Mouse (Mus musculus): ENCODE results near the gene Csf1. TPM values are rescaled to one million over a fixed set of nuclear protein-coding genes. Genes with fewer than 3 reads are reported as not detected.

Gene Csf1
- polyA plus RNA-seq, 1 experiment from 2014 or later, result 21.4 TPM

DNA sequence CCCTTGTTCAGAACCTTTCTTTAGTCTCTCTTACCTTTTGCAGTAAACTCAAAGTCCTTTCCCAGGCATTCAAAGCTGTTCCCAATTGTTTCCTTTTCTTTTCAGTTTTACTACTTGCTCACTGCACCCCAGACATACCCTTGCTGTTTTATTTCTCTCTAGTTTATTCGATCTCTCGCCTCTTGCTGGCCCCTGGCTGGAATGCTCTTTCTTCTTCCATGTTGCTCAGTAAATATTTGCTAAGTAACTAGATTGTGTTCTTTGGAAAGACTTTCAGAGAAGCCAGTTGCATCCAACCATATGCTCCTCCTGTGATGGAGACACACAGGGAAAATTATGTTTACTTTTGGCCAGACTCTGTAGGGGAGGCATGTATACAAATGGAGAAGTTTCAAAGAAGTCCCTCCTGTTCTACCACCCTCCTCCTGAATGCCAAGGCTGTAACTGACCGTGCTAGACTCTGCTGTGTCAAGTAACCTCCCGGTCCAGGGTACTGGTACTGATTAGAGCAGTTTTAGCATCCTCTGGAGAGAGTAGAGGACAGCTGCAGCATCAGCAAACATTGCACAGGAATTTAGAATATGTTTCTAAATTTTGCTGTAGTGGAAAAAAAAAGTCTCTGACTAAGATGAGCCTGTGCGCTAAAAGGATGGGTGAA is 45.9 kb downstream of the Csf1 start:
- no peak overlapping the region for H3K4me3 ChIP-seq (ENCODE audit: low read depth, low read length)
- H3K27ac ChIP-seq (replicated peaks; ENCODE audit: low read depth, low read length), result 0 out of 2 replicates have a peak overlapping the region, but pooled peaks have one; percentile 33
- H3K4me2 ChIP-seq (ENCODE audit: low read depth, low read length), result no peak overlapping the region
- no peaks in the 10 kb centered on the region for H3K27me3 ChIP-seq (replicated peaks; ENCODE audit: control insufficient read depth, insufficient read depth, low read length)
- H3K36me3 ChIP-seq (ENCODE audit: control insufficient read depth, insufficient read depth, low read length), result no peaks in the 10 kb centered on the region
- 42% methylated on average over 5 of the region's 5 CpGs for WGBS
- H3K9me3 ChIP-seq (ENCODE audit: control insufficient read depth, low read length), result no peaks in the 10 kb centered on the region
- DNase-seq (ENCODE audit: low spot score), result peak; percentile 52
- H3K4me1 ChIP-seq (ENCODE audit: control insufficient read depth, insufficient read depth, low read length), result peaks cover 7% of the 10 kb centered on the region
- H3K9ac ChIP-seq (ENCODE audit: low read depth, low read length), result no peak overlapping the region
- peak; percentile 76 for ATAC-seq (ENCODE audit: low read depth)

GRCm38 (mm10) chr3:107712081-107712480 is 48.2 kb downstream of the Csf1 start:
- Histone ChIP-seq H3K27me3 (replicated peaks; ENCODE audit: control insufficient read depth, insufficient read depth, low read length) (no peaks in the 10 kb centered on the region), H3K27ac (replicated peaks; ENCODE audit: low read depth, low read length) (no peak overlapping the region), H3K4me3 (ENCODE audit: low read depth, low read length) (no peak overlapping the region), H3K36me3 (ENCODE audit: control insufficient read depth, insufficient read depth, low read length) (no peaks in the 10 kb centered on the region), H3K4me1 (ENCODE audit: control insufficient read depth, insufficient read depth, low read length) (peaks cover 7% of the 10 kb centered on the region), H3K9me3 (ENCODE audit: control insufficient read depth, low read length) (no peaks in the 10 kb centered on the region), H3K9ac (ENCODE audit: low read depth, low read length) (no peak overlapping the region), H3K4me2 (ENCODE audit: low read depth, low read length) (no peak overlapping the region)
- DNase-seq (ENCODE audit: low spot score), result no peak
- no peak for ATAC-seq (ENCODE audit: low read depth)
- WGBS, result 45% methylated on average over 3 of the region's 3 CpGs

DNA sequence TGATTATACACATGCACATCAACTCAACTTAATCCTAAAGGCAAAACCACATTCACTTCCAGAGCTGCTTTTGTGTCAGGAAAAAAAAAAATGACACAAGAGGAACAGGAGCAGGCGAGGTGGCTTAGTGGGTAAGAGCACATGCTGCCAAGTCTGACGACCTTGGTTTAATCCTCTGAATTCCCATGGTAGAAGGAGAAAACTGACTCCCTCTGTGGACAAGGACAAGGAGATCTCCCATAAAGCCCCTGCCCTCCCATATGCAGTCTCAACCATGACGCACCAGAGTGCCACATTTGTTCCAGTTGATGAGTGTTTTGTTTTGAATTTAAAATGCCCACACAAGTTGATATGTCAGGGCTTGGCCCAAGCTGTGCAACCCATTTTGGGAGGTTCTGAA is 51.1 kb downstream of the Csf1 start:
- Histone ChIP-seq H3K36me3 (ENCODE audit: control insufficient read depth, insufficient read depth, low read length) (no peaks in the 10 kb centered on the region), H3K4me1 (ENCODE audit: control insufficient read depth, insufficient read depth, low read length) (no peaks in the 10 kb centered on the region), H3K4me2 (ENCODE audit: low read depth, low read length) (no peak overlapping the region), H3K27me3 (replicated peaks; ENCODE audit: control insufficient read depth, insufficient read depth, low read length) (no peaks in the 10 kb centered on the region), H3K4me3 (ENCODE audit: low read depth, low read length) (no peak overlapping the region), H3K9ac (ENCODE audit: low read depth, low read length) (no peak overlapping the region), H3K9me3 (ENCODE audit: control insufficient read depth, low read length) (no peaks in the 10 kb centered on the region), H3K27ac (replicated peaks; ENCODE audit: low read depth, low read length) (no peak overlapping the region)
- ATAC-seq (ENCODE audit: low read depth) (no peak), DNase-seq (ENCODE audit: low spot score) (peak; percentile 29)
- 56% methylated on average over 3 of the region's 3 CpGs for WGBS

DNA sequence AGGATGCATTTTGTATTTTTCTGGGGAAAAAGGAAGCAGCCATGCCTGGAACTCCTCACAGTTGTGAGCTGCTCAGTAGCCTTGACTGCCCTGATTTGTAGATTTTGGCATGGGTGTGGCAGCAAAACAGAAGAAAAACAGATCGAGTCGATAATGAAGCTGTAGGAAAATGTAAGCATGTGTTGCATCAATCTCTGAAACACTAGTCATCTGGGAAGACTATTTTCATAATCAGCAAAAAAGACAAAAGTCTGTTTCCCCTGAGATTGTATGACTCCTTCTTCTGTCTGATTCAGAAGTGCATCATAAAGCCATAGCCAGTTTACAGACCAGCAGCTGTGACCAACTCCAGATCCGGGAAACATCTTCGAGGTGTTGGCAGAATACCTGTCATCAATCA is 53.0 kb downstream of the Csf1 start:
- H3K9me3 ChIP-seq (ENCODE audit: control insufficient read depth, low read length), result no peaks in the 10 kb centered on the region
- no peak overlapping the region for H3K4me3 ChIP-seq (ENCODE audit: low read depth, low read length)
- DNase-seq (ENCODE audit: low spot score) (no peak), ATAC-seq (ENCODE audit: low read depth) (no peak)
- H3K4me2 ChIP-seq (ENCODE audit: low read depth, low read length), result no peak overlapping the region
- H3K9ac ChIP-seq (ENCODE audit: low read depth, low read length), result no peak overlapping the region
- no peaks in the 10 kb centered on the region for H3K36me3 ChIP-seq (ENCODE audit: control insufficient read depth, insufficient read depth, low read length)
- no peak overlapping the region for H3K27ac ChIP-seq (replicated peaks; ENCODE audit: low read depth, low read length)
- no peaks in the 10 kb centered on the region for H3K27me3 ChIP-seq (replicated peaks; ENCODE audit: control insufficient read depth, insufficient read depth, low read length)
- 66% methylated on average over 4 of the region's 4 CpGs for WGBS
- no peaks in the 10 kb centered on the region for H3K4me1 ChIP-seq (ENCODE audit: control insufficient read depth, insufficient read depth, low read length)

GRCm38 (mm10) chr3:107706164-107706563 is 54.1 kb downstream of the Csf1 start:
- ATAC-seq (ENCODE audit: low read depth) (no peak), DNase-seq (ENCODE audit: low spot score) (peak; percentile 34)
- no peak overlapping the region for H3K4me3 ChIP-seq (ENCODE audit: low read depth, low read length)
- no peaks in the 10 kb centered on the region for H3K9me3 ChIP-seq (ENCODE audit: control insufficient read depth, low read length)
- no peaks in the 10 kb centered on the region for H3K27me3 ChIP-seq (replicated peaks; ENCODE audit: control insufficient read depth, insufficient read depth, low read length)
- 26% methylated on average over 2 of the region's 2 CpGs for WGBS
- no peaks in the 10 kb centered on the region for H3K36me3 ChIP-seq (ENCODE audit: control insufficient read depth, insufficient read depth, low read length)
- H3K4me1 ChIP-seq (ENCODE audit: control insufficient read depth, insufficient read depth, low read length), result no peaks in the 10 kb centered on the region
- no peak overlapping the region for H3K27ac ChIP-seq (replicated peaks; ENCODE audit: low read depth, low read length)
- no peak overlapping the region for H3K4me2 ChIP-seq (ENCODE audit: low read depth, low read length)
- H3K9ac ChIP-seq (ENCODE audit: low read depth, low read length), result no peak overlapping the region

DNA sequence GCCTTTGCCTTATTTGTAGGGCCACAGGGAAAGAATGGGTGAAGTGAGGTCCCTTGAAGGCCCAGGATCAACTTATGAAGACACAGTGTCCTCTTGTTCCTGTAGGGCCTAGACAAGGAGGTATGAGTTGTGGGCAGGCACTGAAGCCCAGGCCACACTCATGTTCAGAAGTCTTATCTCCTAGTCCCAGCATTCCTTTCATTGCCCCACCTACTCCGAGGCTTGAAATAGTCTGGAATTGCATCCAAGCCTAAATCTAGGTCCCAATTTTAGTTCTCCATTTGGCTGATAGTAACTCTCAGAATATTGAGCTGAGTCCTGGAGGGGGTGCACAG is 55.9 kb downstream of the Csf1 start:
- Histone ChIP-seq H3K9me3 (ENCODE audit: control insufficient read depth, low read length) (no peaks in the 10 kb centered on the region), H3K4me2 (ENCODE audit: low read depth, low read length) (no peak overlapping the region), H3K36me3 (ENCODE audit: control insufficient read depth, insufficient read depth, low read length) (no peaks in the 10 kb centered on the region), H3K4me3 (ENCODE audit: low read depth, low read length) (no peak overlapping the region), H3K9ac (ENCODE audit: low read depth, low read length) (no peak overlapping the region), H3K27me3 (replicated peaks; ENCODE audit: control insufficient read depth, insufficient read depth, low read length) (no peaks in the 10 kb centered on the region), H3K4me1 (ENCODE audit: control insufficient read depth, insufficient read depth, low read length) (no peaks in the 10 kb centered on the region), H3K27ac (replicated peaks; ENCODE audit: low read depth, low read length) (no peak overlapping the region)
- WGBS, result 81% methylated on average over 1 of the region's 1 CpGs
- ATAC-seq (ENCODE audit: low read depth) (no peak), DNase-seq (ENCODE audit: low spot score) (no peak)

DNA sequence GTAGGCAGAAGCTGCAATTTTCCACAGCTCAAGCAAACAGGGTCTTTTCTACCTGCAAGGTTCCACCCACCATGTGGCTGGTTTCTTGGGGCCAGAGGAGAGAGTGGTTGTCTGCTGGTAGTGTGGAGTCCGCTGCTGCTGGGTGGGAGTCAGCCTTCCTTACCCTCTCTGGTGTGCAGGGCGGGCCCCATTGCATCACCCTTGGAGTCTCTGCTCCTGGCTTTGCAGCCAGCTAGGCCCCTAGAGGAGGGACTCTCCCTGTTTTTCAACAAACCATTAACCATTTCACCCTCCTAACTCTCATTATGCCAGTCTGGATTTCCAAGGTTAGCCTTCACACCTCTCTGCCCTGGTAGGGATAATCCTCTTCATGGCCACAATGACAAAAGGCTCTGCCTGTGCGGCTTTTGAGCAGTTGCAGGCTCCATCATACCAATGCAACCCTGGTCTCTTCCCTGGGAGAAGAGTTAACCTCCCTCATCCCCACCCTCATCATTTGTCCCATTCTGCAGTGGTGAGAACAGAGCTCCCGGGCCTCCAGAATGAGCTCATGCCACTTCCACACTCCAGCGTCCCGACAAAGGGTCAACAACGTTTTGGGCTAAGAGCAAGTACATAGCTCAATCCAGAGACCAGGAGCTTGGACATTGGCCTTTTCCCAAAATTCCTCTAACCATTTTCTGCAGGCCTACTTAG is 56.4 kb downstream of the Csf1 start:
- Histone ChIP-seq H3K4me3 (ENCODE audit: low read depth, low read length) (no peak overlapping the region), H3K4me1 (ENCODE audit: control insufficient read depth, insufficient read depth, low read length) (no peaks in the 10 kb centered on the region), H3K9me3 (ENCODE audit: control insufficient read depth, low read length) (no peaks in the 10 kb centered on the region), H3K27me3 (replicated peaks; ENCODE audit: control insufficient read depth, insufficient read depth, low read length) (no peaks in the 10 kb centered on the region), H3K27ac (replicated peaks; ENCODE audit: low read depth, low read length) (no peak overlapping the region), H3K4me2 (ENCODE audit: low read depth, low read length) (no peak overlapping the region), H3K9ac (ENCODE audit: low read depth, low read length) (no peak overlapping the region), H3K36me3 (ENCODE audit: control insufficient read depth, insufficient read depth, low read length) (no peaks in the 10 kb centered on the region)
- 80% methylated on average over 7 of the region's 7 CpGs for WGBS
- DNase-seq (ENCODE audit: low spot score) (no peak), ATAC-seq (ENCODE audit: low read depth) (no peak)

DNA sequence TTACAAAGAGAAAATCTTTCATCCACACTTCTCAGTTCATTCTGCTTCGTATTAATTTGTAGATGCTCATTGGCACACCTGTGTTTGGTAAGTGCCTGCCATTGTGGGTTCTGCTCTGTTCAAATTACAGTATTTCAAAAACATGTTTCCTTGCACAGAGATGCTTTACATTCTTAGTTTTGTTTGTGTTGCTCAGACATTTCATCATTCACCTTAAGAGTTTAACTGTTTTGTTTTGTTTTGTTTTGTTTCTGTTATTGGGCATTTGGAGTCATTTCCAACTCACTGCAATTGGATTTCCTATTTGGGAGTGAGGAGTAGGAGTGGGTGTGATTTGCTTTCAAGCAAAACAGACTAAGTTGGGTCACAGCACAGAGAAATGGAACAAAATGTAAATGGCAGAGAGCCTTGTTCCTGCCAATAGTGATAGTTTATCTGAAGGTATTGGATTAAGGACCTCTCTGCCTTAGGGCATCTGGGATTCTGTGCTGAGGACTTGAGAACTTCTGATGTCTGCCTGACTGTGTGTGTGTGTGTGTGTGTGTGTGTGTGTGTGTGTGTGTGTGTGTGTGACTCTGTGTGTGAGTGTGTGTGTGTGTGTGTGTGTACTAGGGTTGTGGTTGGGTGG is 58.4 kb downstream of the Csf1 start:
- Histone ChIP-seq H3K9me3 (ENCODE audit: control insufficient read depth, low read length) (no peaks in the 10 kb centered on the region), H3K4me2 (ENCODE audit: low read depth, low read length) (no peak overlapping the region), H3K9ac (ENCODE audit: low read depth, low read length) (no peak overlapping the region), H3K4me3 (ENCODE audit: low read depth, low read length) (no peak overlapping the region), H3K27ac (replicated peaks; ENCODE audit: low read depth, low read length) (no peak overlapping the region), H3K36me3 (ENCODE audit: control insufficient read depth, insufficient read depth, low read length) (no peaks in the 10 kb centered on the region), H3K27me3 (replicated peaks; ENCODE audit: control insufficient read depth, insufficient read depth, low read length) (no peaks in the 10 kb centered on the region), H3K4me1 (ENCODE audit: control insufficient read depth, insufficient read depth, low read length) (no peaks in the 10 kb centered on the region; the same call in 1 of the 2 replicates)
- 70% methylated on average over 1 of the region's 1 CpGs for WGBS
- DNase-seq (ENCODE audit: low spot score) (no peak), ATAC-seq (ENCODE audit: low read depth) (no peak)
